Mouse (Mus musculus) fat pad, adult 2 months (tissue): ENCODE results near the gene Tmem110.

ENCODE experiments used
- DNase-seq: peaks from one replicate; pipeline ENCODE4 v3.0.0-alpha.2; 2011; ENCODE audit warnings: low read depth, low spot score; ENCODE audit errors: extremely low read depth

Tmem110 gene

DNA sequence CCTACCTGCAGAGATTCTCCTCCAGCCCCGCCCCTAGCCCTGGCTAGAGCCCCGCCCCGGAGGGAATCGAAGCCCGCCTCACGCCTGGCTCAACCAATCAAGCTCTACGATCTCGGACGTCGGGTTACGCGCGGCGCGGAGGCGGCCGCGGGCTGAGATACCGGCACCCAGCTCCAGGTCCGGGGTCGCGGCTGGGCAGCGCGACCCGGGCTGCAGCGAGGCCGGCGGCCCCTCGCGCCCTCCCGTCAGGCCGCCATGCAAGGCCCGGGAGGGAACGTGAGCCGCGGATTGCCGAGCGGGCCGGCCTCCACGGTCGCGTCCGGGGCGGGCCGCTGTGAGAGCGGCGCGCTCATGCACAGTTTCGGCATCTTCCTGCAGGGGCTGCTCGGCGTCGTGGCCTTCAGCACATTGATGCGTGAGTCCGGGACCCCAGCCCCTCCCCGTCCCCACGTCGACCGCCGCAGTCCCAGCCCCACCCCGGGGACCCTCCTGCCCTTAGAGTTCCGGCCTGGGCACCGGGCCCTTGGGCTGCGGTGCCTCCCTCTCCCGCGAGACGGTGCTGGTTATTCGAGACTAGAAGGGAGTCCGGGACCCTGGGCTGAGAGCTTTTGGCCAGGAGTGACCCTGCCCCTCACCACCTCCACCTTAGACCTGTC, at the start of gene Tmem110:
TSS of gene Tmem110 (plus strand) at position 115 of the 656 bp plus-strand sequence.
- no peak for DNase-seq

DNA sequence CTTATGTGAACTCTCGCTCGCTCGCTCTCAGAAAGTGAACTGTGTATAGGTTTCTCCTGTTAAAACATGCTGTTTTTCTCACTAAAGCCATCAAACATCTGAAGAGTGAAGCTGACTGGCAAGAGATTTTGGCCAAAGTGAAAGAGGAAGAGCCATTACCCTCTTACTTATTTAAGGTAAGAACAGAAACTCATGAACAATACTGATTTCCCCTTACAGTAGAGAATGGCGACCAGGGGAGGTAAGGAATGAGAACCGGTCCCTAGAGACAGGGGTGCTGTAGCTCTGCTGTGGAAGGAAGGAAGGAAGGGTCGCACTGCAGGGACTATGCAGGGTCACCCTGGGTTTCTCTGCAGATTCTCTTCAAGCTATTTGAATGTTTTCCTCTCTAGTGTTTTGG, 40.8 kb upstream of the Tmem110 start:
- no peak for DNase-seq

DNA sequence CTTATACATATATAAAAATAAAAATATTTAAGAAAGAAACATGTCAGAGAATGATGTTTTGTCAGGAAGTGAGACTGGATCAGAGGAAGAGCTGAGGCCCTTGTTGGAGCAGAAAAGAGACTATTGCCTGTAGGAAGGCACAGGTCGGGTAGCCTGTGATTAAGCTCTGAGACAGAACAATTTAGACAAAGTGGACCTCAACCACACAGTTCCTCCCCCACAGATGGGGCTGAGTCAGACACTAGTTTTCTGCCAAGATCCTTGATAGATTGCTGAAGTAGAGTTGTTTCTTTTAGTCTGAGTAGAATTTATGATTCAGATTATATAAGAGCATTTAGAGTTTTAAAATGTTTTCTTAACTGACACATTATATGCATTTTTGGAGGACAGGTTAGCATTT, 35.9 kb upstream of the Tmem110 start:
- DNase-seq = no peak

DNA sequence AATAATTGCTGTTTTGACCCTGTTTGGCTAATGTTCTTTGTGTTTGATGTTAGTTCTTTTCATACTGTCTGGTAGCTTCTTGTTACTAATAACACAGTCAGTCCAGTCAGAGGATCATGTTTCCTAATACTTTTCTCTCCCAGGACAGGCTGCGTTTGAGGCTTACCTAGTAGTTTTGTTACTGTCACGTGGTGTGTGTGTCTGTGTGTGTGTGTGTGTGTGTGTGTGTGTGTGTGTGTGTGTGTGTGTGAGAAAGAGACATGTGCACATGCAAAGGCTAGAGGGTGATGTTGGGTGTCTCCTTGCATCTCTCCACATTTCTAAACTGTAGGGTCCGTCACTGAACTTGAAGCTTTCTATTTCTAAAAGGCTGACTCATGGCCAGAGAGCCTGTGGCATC, 32.5 kb upstream of the Tmem110 start:
- DNase-seq = no peak

DNA sequence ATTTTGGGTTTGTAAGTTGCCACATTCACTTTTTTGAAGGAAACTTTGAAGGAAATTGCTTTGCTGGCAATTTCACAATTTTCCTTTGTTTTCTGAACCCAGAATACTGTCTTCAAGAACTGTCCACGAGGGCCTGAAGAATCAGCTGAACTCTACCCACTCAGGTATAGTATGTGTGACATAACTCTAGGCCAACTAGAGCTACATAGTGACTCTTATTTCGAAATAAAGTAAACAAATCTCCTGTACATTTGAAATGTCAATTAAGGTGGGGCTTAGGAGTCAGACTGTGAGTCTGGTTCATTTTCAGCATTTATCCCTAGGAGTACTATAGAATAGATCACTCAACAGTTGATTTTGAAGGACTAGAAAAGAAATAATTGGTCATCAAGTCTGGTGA, 23.6 kb upstream of the Tmem110 start:
- no peak for DNase-seq

DNA sequence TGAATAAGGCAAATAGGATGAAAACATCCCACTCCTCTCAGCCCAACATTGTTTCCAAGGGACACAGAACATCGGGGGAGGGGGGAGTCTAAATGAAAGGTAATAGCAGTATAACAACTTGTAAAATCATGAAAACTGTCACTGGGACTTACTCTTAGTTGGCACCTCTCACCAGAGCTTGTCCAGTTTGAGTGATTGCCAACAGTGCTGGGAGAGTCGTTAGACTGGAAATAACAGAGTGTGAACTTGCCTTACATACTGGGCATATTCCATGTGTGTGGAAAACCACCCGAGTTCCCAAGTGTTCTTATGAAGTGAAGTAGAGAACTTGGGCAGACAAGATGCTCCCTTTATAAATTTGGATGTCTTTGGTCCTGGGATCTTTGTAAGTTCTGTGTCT, 4.3 kb upstream of the Tmem110 start:
- DNase-seq = no peak

DNA sequence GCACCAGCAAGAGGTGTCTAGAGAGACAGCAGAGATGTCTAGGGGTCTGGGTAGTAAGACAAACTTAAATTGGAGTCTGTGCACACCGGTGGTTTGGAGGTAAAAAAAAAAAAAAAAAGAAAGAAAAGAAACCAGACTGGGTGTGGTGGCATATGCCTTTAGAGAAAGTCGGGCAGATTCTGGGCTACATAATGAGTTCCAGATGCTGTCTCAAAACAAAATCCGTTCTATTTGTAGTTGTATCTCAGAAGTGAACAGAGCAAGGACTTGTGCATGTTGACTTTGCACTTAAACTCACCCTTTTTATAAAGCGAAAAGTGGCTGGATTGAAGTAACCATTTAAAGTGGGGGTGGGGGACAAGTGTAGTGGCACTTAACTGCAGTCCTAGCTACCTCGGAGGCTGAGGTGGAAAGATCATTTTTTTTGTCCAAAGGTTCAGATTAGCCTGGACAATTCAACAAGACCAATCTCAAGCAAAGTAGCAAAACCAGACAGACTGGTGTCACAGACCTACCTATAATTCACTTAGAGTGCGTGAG, 864 bp upstream of the Tmem110 start:
- DNase-seq = no peak

DNA sequence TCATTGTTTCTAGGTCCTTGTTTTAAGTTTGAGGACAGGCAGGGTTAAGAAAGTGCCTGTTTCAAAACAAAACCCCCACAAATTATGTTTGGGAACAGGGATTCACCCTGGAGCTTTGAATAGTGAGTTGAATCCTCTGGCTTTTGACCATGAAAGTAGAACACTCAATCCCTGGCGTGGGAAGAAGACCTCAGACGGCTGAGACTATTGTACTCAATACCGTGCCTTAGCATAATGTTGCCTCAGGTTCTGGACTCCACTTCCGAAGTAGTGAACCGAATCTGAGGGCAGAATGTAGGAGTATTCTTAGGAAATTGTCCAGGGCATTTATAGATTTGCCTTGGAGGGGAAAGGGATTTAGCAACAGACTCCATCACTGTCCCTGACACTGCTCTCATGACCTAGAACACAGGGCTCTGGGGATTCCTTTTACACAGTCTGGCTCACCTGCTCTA, 342 bp upstream of the Tmem110 start:
- peak; percentile 97 for DNase-seq

DNA sequence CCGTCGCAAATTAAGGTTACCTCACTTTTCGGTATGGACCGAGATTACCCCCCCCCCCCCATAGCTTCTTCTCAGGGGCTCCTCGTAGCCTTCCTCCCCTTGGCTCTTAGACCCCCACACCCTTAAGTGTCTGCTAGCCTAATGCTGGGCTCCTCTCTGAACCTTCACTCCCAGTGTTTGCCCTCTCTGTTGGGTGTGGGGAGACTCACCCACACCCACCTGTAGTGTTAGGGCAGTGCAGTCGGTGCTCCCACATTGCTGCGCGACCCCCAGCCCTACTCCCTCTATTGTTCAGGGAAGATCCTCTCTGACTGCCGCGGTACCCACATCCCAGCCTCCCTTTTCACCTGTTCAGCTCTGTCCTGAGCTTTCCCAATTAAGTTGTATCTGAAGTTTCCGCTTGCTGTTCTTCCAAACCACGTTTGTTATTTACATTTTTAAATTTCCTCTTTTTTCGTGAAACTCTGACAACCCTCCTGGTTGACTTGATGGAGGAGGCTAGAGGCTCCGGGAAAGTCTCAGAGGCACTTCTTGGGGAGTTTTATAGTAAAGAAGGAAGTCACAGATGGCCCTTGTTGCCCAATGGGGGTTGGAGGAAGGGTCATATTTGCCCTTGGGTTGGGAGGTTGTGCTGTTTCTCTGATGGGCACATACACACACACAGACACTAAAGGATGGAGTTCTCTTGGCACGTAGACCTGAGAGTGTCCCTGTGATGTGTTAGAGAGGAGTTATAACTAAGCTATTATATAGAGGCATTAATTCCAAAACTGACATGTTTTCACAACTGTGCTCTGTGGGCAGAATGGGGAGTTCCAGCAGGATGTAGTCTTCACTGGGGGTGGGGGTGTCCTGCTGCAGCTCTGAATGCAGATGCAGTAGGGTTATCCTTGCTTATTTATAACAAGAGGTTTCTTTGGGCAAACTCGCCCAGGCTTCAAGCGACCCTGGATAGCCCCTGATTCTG, 1.1 kb downstream of the Tmem110 start:
- DNase-seq = no peak

DNA sequence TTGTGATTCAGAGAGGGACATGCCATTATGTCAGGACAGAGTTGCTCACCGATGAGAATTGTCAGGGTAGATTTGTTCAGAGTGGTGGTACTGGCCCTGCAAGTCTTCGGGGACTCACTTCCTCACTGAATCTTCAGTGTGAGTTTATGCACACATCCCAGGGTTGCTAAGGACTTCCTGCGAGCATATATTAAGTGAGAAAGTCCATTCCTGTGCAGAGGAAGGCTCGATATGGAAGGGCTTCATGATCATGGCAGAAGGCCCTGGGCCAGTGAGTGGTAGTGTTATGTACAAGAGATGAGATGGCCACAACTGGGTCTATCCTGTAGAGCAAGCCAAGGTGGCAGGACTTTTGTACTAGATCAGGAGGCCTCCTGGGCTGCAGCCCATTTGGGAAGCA, 2.1 kb downstream of the Tmem110 start:
- DNase-seq = no peak

DNA sequence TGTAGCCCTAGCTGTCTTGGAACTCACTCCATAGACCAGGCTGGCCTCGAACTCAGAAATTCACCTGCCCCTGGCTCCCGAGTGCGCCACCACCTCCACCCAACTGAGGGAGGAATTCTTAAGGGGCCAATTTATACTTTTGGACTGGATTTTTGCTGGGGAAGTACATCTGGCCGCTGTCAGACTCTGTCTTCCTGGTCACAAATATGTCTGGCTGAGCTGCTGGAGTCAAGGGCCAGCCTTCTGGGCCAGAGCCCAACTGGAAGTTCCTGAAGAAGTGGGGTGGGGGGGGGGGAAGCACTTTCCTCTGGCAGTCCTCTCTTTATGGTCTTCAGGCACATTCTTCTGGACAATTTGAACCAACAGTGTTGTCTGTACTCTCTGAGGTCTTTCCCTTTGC, 2.7 kb downstream of the Tmem110 start:
- DNase-seq = no peak

DNA sequence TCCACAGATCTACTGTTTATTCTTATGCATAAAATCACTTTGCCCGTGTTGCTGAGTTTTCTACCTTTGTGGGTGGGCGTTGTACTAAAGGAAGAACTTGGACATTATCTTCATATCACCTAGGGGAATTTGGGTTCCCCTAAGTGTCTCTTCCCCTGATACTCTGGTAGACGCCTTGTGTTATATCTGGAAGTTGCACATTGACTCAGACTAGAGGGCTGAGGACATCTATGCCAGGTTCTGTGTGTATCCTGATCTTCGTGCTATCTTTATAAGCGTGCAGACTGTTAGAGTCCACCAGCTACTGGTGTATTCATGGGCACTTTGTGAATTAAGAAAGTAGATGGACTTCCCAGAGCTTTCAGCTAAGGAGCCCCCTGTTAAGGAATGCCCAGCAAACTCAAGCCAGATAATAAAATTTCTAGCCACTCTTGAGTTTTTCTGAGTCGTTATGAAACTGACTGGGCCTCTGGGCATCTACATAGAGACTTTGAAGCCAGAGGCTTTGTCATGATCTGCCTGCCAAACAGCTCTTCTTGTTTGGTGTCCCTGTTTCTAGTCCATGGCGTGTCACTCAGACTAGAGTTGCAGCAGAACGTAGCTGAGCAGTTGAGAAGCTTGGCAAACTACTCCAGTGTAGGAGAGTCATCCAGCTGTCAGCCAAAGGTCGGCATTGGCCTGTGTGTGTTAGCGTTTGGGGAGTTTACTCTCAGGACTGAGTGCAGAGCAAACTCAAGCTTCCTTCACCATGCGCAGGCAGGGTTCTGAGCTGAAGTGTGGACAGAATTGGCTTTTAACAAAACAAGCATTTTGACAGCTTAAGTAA, 3.5 kb downstream of the Tmem110 start:
- no peak for DNase-seq

DNA sequence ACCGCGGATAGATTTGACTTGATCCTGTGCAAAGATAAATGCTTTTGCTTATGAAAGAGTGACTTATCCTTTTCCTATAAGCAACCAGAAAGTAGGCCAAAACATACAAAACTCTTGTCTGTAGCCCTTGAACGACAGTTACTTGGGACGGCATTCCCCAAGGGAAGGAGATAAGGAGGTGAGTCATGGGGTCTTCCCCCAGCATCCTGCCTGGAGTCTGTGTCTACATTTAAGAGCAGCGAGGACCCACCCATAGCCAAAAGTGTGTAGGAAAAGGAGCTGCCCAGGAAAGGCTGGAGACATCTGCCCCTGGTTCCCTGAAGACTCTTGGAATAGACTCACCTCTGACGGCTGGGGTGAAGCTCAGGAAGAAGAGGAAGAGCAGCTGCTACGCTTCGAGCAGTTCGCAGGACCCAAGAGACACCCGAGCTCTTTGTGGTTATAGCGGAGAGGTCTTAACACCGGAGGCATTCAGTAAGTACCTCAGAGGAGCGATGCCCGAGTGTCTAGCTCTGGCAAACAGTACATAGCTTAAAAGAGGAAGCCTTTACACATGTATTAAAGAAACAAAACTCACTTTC, 12.1 kb downstream of the Tmem110 start:
- no peak for DNase-seq

DNA sequence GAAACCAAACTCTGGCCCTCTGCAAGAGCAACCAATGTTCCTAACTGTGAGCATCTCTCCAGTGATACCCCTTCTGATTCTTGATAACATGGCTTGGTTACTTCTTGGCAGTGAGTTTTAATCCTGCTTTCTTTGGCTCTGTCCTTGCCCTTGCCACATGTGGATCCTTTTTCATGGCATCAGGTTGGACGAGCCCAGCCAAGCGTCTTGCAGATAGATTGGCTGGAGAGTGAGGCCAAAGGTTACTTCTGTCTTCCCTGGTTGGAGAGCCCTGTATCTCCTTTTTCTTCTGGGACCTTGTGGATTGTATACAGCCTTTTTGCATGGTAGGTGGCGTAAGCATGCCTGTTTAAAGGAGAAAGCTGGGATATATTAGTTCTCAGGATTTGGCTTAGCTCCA, 18.3 kb downstream of the Tmem110 start:
- DNase-seq = no peak

DNA sequence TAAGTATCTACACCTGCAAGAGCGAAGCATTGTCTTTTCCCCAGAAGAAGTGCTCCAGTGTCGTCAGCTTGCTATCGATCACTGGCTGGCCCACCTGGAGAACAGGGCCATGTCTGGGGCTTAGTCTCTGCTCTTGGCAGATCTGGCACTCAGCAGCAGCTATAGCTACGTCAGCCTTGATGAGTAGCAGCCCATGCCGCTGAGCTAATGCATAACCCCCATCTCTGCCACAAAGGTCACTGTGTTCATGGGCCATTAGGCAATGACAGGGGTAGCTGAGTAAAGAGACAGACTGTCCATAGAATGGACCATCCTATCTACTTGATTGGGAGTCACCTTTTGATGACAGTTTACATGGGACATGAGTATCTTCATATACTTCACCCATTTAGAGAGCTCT, 25.1 kb downstream of the Tmem110 start:
- DNase-seq = no peak

DNA sequence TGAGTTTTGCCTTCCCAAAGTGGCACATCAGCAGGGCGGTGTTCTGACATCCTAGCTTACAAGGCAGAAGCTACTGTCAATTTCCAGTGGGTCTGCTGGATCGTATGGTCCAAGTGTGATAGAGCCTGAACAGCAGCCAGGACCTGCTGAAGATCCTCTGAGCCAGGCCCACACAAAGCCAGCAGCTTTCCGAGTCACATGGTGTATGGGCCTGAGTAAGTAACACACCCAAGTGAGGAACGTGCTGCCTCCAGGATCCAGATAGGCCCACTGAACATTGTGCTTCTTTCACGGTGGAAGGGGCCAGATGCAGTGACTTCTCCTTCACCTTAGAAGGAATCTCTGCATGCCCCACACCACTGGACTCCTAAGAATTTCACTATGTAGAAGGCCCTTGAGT, 26.9 kb downstream of the Tmem110 start:
- no peak for DNase-seq

DNA sequence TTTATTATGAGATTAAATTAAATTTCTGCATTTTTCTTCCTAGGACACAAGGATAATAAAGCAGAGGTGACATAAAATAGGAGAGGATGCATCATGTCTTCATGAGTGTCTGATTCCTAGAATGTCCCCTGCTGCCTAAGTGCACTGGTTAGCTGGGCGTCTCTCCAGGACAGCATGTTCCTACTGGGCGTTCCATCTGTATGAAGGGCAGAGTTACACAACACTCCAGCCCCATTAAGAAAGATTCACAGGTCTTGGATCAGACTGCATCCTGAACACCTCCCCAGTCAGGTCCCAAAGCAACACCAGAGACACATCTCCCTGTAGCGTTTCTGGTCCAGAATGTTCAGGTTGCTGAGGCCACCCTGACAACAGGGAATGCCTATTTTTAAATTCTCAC, 29.9 kb downstream of the Tmem110 start:
- DNase-seq = no peak

DNA sequence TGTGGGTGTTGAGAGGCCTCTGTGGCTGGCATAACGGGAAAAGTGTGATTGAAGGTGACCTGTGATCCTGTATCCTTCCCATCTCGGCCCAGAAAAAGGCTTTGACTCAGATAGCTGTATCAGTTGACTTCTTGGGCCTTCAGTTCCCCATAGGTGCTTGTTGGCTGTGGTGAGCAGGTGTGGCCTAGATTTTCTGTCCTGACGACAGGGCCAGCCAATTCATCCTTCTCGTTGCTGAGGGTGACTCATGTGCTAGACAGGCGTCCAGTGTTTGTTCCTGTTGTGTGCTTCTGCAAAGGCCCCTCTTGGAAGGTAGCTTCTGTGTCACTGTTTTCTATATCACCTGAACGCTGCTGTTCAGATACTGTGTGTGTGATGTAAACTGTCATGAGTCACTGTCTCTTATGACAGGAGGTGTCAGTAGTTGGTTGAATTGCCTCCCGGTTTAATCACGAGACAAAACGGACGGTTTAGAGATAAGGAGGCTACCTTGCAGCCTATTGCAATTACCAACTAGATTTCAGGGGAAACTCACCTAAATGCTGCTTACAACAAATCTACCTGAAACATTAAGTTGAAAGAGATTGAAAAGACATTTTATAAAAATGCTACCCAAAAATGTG, 31.6 kb downstream of the Tmem110 start:
- no peak for DNase-seq

DNA sequence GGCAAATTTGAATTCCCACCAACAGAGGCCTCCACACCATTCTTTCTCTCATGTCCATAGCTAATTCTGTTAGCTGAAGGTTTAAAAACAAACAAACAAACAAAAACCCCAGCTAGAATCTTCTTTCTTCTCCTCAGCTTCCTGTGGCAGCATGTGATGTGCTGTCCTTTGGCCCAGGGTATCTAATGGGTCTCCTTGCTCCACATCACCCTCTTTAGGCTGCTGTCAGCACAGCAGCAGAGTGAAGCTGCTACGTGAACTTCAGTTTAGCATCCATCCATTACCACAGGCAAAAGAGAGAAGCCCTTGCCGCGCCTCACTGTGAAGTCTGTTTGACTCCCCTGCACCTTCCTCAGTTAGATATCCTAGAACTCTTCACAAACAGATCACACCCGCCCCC, 32.6 kb downstream of the Tmem110 start:
- DNase-seq = no peak

DNA sequence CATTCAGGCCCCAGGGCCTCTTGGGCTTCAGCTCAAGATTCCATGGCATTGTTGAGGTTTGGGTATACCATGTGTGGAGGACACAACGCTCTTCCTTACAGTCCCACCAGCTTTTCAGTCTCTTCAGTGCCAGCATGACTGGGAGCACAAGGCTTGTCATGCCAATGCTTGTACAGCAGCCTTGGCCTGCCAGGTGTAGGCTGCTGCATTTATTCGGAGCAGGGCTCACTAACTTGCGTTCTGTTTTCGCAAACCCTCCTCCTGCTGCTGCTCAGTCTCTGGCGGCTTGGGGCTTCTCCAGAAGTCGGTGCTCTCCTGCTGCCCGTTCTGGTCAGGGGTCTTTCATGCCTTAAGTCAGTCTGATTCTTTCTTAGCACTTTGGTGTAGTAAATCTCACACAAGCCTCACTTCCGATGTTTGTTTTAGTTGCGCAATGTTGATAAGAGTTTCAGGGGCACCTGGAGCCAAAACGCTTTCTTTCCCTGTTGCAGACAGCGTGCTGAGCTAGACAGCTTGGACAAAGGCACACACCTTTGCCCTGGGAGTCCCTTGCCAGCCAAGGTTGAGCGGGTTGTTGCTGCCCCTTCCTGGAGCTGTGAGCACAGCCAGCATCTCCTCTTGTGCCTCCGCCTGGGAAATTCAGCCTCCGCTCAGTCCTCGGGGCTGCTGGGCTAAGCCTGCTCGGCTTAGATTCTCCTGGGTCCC, 36.2 kb downstream of the Tmem110 start:
- DNase-seq = no peak
